Mouse (Mus musculus) ES-E14 (cell line): Measurements from ENCODE around the gene Kdm7a. TPM values are rescaled to one million over a fixed set of nuclear protein-coding genes. Genes with fewer than 3 reads are reported as not detected.

Experiments used
- DNase-seq: peaks from one replicate; pipeline ENCODE4 v3.0.0-alpha.2; 2013; ENCODE audit warnings: low read depth, low spot score
- H3K27ac ChIP-seq: 2 replicates; pipeline ENCODE4 v1.5.1; 2012; ENCODE audit warnings: low read depth, mild to moderate bottlenecking, low read length, moderate library complexity, mixed read lengths; ENCODE audit not compliant: poor library complexity, insufficient read depth, severe bottlenecking
- H3K36me3 ChIP-seq: 2 replicates; pipeline ENCODE4 v1.6.1; 2012; ENCODE audit warnings: mild to moderate bottlenecking, low read length, moderate library complexity, mixed read lengths; ENCODE audit not compliant: control insufficient read depth, poor library complexity, insufficient read depth, severe bottlenecking
- H3K4me1 ChIP-seq, 2 experiments: fragments of 150-350 bp in 1 of 2; sonication (generic) in 1 of 2; 2 replicates each; pipeline ENCODE4 v1.6.1; 2012; ENCODE audit warnings: low read length in 2 of 2, mild to moderate bottlenecking in 1 of 2, mixed read lengths in 1 of 2; ENCODE audit not compliant: control insufficient read depth in 2 of 2, insufficient read depth in 2 of 2, poor library complexity in 1 of 2
- H3K4me3 ChIP-seq, 2 experiments: fragments of 150-350 bp in 1 of 2; sonication (generic) in 1 of 2; 2 replicates each; pipeline ENCODE4 v1.5.1; 2012; ENCODE audit warnings: low read length in 2 of 2, low read depth in 1 of 2, mild to moderate bottlenecking in 1 of 2, mixed read lengths in 1 of 2; ENCODE audit not compliant: insufficient read depth in 1 of 2, poor library complexity in 1 of 2, severe bottlenecking in 1 of 2
- H3K9ac ChIP-seq: 2 replicates; pipeline ENCODE4 v1.6.1; 2012; ENCODE audit warnings: low read depth, mild to moderate bottlenecking, low read length, mixed read lengths; ENCODE audit not compliant: poor library complexity, insufficient read depth, severe bottlenecking
- H3K9me3 ChIP-seq: fragments of 150-350 bp; sonication (generic); 2 replicates; pipeline ENCODE4 v1.6.1; 2012; ENCODE audit warnings: low read depth, mild to moderate bottlenecking, low read length; ENCODE audit not compliant: control insufficient read depth, insufficient read depth
- CHD2 ChIP-seq: IDR thresholded peaks from 2 replicates; pipeline ENCODE4 v1.6.1; 2014; ENCODE audit warnings: mild to moderate bottlenecking, low read depth, low read length, inconsistent platforms
- HCFC1 ChIP-seq: IDR thresholded peaks from 2 replicates; pipeline ENCODE4 v1.6.1; 2012; ENCODE audit warnings: low read length, inconsistent platforms, borderline replicate concordance; ENCODE audit not compliant: insufficient read depth
- MAFK ChIP-seq: IDR thresholded peaks from 2 replicates; pipeline ENCODE4 v1.6.1; 2014; ENCODE audit warnings: mild to moderate bottlenecking, low read depth, low read length, inconsistent platforms; ENCODE audit not compliant: insufficient read depth
- ZC3H11A ChIP-seq: IDR thresholded peaks from 2 replicates; pipeline ENCODE4 v1.6.1; 2012; ENCODE audit warnings: low read depth, mild to moderate bottlenecking, inconsistent platforms, low read length, borderline replicate concordance
- ZNF384 ChIP-seq: IDR thresholded peaks from 2 replicates; pipeline ENCODE4 v1.6.1; 2012; ENCODE audit warnings: low read depth, low read length, inconsistent platforms
- in situ Hi-C, 2 experiments: fragments of 600-800 bp; cut with MboI; formaldehyde crosslinking; loops; one replicate each; pipeline ENCODE4 v1.15.1; 2025; ENCODE audit warnings: low sequenced_read_pairs in 2 of 2, inconsistent platforms in 1 of 2; ENCODE audit not compliant: unreplicated experiment in 2 of 2
- total RNA-seq: library from RNA; depleted of rRNA; stranded (reverse); fragments of 300-350 nt; gene quantifications from 2 replicates; pipeline ENCODE4 v1.2.3, GENCODE M21; 2012

The Kdm7a gene
- total RNA-seq, 1 experiment, result 7.4 TPM

DNA sequence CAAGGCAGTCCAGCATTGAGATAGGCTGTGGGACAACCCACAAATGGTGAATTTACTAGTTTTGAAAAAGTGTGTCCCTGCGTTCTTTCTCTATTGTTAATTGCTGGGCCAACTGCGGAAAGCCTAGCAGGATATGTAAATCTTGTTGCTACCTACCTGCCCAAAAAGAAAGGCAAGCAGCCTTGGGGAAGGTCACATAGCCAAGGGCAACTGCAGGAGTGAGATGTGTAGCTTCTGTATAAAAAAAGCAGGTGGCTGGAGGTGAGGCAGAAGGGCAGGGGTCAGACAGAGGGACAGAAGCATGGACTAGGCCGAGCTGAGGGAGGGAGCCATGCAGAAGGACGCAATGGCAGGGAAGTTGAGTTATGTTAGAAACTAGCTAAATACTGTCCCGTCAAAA, 74.0 kb downstream of the Kdm7a start:
- TF ChIP-seq HCFC1 (no peak), CHD2 (no peak), MAFK (no peak), ZNF384 (no peak), ZC3H11A (no peak)
- peak; percentile 33 for DNase-seq
- no peak overlapping the region for H3K4me3 ChIP-seq
- H3K9me3 ChIP-seq, result no peaks in the 10 kb centered on the region
- H3K4me1 ChIP-seq, result peaks cover 12 to 17% of the 10 kb centered on the region in 2 experiments
- peak overlapping the region; percentile 44; the same call in 1 of the 2 replicates for H3K9ac ChIP-seq
- peaks cover 2% of the 10 kb centered on the region; the same call in 1 of the 2 replicates for H3K36me3 ChIP-seq
- H3K27ac ChIP-seq, result peak overlapping the region; percentile 94
- in situ Hi-C loops, result no loop called here

- Histone ChIP-seq H3K27ac (peak overlapping the region; percentile 82; the same call in 1 of the 2 replicates), H3K4me1 (peaks cover 12 to 17% of the 10 kb centered on the region in 2 experiments)
- in situ Hi-C loops, result no loop called here
These were observed 75.1 kb downstream of the Kdm7a start for GRCm38 (mm10) chr6:39131480-39131879.

DNA sequence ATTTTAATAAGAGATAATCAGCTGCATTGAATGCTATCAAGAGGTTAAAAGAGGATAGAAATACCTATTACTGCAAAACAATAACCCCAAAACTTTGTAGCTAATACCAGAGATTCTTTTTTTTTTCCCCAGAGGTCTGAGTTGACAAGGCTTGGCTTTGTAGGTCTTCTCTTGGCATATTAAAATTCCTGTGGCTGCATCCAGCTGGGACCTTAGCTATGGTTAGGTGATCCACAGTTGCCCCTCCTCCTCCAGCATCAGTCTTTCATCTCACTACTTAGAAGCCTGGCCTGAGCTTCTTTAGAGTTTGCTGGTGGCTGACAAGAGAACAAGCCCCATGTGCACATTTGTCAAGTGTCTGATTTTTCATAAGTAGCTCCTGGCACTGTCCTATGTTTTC, 81.9 kb downstream of the Kdm7a start:
- Histone ChIP-seq H3K9me3 (no peaks in the 10 kb centered on the region), H3K36me3 (no peaks in the 10 kb centered on the region), H3K9ac (no peak overlapping the region), H3K4me1 (no peaks in the 10 kb centered on the region), H3K4me3 (no peak overlapping the region), H3K27ac (no peak overlapping the region)
- TF ChIP-seq ZNF384, result no peak
- no peak for TF ChIP-seq CHD2
- no peak for TF ChIP-seq ZC3H11A
- TF ChIP-seq HCFC1, result no peak
- TF ChIP-seq MAFK, result no peak
- no peak for DNase-seq
- in situ Hi-C loops, result no loop called here

More at GRCm38 (mm10) chr6:39131480-39131879, 75.1 kb downstream of the Kdm7a start:
- Histone ChIP-seq H3K4me3 (no peak overlapping the region), H3K9ac (no peak overlapping the region), H3K9me3 (no peaks in the 10 kb centered on the region), H3K36me3 (peaks cover 2% of the 10 kb centered on the region; the same call in 1 of the 2 replicates)
- no peak for DNase-seq
- no peak for TF ChIP-seq HCFC1
- no peak; the same call in 1 of the 2 replicates for TF ChIP-seq CHD2
- TF ChIP-seq ZC3H11A, result no peak
- TF ChIP-seq ZNF384, result no peak
- TF ChIP-seq MAFK, result no peak

DNA sequence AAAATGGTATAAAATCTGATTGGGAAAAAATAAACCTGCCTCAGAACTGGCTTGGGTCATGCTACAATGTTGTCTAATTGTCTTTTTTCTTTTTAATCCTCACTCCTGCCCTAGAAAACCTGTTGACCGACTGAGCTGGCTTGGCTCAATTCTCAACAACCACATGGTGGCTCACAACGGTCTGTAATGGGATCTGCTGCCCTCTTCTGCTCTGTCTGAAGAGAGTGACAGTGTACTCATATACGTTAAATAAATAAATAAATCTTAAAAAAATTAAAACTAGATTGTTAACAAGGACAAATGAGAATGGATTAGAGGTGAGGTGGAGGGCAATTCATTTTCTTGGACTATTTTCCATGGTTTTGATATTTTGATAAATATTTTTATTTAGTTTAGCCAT, 85.9 kb downstream of the Kdm7a start:
- DNase-seq, result no peak
- TF ChIP-seq HCFC1 (no peak), CHD2 (no peak), MAFK (no peak), ZC3H11A (no peak), ZNF384 (no peak)
- Histone ChIP-seq H3K4me3 (no peak overlapping the region), H3K36me3 (no peaks in the 10 kb centered on the region), H3K9ac (no peak overlapping the region), H3K9me3 (no peaks in the 10 kb centered on the region), H3K27ac (no peak overlapping the region), H3K4me1 (peaks cover 0 to 3% of the 10 kb centered on the region in 2 experiments; a peak in 1 of 4 replicates)
- in situ Hi-C loops, result no loop called here

DNA sequence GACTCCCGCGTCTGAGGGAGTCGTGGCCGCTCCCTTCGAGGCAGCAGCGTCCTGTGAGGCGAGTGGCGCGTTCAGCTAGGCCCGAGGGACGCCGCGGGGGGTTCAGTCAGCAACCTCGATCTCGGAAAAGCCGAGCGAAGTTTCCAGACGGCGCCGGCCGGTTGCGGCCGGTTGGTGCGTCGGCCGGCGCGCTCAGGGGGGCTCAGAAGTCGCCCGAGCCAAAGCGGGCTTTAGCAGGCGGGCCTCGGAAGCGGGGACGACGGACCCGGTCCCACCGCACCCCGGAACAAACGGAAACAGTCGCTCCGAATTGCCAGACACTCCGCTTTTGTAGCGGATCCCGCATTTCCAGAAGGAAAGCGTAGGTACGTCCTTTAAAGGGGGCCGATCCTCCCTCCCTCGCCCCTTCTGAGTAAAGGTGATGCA, 88.1 kb downstream of the Kdm7a start:
- Histone ChIP-seq H3K9ac (peak overlapping the region; percentile 56), H3K9me3 (no peaks in the 10 kb centered on the region), H3K27ac (no peak overlapping the region), H3K4me3 (peak overlapping the region; percentile 65 to 72), H3K36me3 (no peaks in the 10 kb centered on the region), H3K4me1 (peaks cover 0 to 3% of the 10 kb centered on the region in 2 experiments; a peak in 1 of 4 replicates)
- peak; percentile 20 for DNase-seq
- in situ Hi-C loops, result no loop called here
- TF ChIP-seq HCFC1, result peak; percentile 23; the same call in 1 of the 2 replicates
- TF ChIP-seq MAFK, result no peak
